Mouse (Mus musculus) CD4-positive, CD25-positive, alpha-beta regulatory T cell, adult 2 months (primary cell): ENCODE measurements around the gene Mllt6.
"Not testable (repeated sequence)": the region's sequence is repeated elsewhere in the genome, so short reads cannot be mapped to it uniquely, and the experiment has no call there.

ENCODE experiments used
- DNase-seq: peaks from one replicate; pipeline ENCODE4 v3.0.0-alpha.2; 2012; ENCODE audit warnings: low read depth, low spot score

Mllt6 gene

DNA sequence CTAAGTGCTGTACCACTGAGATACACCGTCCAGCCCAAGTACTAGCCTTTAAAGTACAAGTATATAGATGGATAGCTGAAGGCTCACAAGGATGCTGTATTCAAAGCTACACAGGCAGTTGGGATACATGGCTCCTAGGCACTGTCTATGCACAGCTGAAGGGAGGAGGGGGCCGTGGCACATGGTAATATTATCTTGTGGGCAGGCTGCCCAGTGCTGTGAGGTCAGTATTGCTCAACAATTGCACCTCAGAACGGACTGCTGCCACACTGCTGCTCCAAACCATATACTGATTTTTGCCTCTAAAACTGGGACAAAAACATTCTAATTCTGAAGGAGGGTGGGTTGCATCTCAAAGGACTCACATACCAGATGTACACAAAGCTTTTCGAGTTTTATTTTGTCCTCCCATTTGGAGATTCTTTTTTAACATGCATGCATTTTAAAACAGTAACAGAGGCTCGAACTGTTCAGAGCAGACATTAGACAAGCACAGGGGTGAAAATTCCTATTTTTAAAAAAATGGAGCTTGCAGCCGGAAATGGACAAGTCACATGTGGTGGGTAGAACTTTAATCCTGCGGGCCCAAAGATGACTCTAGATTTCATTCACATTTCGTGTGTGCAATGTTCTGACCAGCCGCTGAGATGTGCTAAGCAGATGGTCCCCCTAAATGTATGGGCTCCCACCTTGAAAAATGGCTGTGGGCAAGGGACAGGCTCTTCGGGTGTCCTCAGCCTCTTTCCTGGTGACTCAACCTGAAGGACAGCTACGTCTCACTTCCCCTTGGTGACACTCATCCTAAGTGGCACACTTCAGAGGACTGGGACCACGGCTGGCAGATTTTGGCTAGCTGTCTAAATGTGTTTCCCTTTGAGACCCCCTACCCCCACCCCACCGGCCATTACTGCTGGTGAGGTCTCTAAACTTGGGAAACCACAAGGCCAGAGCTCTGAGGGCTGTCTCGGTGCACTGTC, 51.9 kb downstream of the Mllt6 start:
- no peak for DNase-seq

GRCm38 (mm10) chr11:97716021-97716420, 52.8 kb downstream of the Mllt6 start:
- DNase-seq = no peak

GRCm38 (mm10) chr11:97717369-97718280, 54.4 kb downstream of the Mllt6 start:
- no peak for DNase-seq

DNA sequence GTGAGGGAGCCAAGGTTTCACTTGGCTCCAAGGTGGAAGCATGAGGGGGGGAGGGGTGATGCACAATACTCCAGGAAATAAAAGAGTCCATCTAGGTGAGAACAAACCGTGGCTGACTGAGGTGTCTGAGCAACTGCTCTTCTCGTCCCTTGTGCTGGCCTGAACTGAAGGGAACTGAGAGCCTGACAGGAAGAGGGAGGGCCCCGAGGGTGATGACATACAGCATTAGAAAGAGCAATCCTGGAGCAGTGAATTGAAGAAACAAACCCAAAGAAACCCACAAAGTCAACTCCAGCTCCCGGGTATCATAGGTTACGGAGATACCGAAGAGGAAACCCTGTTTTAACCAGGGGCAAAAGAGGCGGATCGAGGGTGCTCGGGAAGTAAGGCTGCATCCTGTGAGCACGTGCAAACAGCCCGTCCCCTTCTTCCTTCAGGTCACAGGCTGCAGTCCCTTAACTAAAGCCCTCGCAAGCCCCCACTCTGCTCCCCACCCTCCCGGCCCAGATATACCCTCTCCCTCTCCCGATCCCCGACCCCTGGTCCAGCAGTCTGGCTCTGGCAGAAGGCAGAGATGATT, 55.2 kb downstream of the Mllt6 start:
- DNase-seq = peak; percentile 31

GRCm38 (mm10) chr11:97719041-97719440, 55.8 kb downstream of the Mllt6 start:
- DNase-seq = peak; percentile 60

- no peak for DNase-seq
Observed at GRCm38 (mm10) chr11:97721338-97721737, 58.1 kb downstream of the Mllt6 start.

- DNase-seq = no peak
Observed at GRCm38 (mm10) chr11:97723709-97724108, 60.5 kb downstream of the Mllt6 start.

GRCm38 (mm10) chr11:97728311-97728710, 65.1 kb downstream of the Mllt6 start:
- DNase-seq = peak; percentile 82

GRCm38 (mm10) chr11:97728730-97729129, 65.5 kb downstream of the Mllt6 start:
- DNase-seq = peak; percentile 47

DNA sequence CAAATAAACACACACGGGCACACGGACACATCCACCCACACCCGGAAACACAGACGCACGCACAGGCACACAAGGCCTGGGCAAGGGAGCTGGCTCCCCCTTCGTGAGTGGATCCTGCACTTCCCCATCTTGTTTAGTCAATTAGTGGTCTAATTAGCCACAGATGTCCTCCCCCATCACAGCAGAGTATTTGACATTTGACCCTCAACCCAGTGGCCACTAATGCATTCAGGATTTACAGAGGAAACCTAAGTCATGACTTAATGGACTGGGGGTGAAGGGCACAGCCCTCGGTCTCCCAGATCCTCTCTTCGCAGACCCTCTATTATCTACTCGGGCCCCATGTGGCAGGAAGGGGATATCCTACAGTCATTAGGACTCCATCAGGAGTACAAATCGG, 70.5 kb downstream of the Mllt6 start:
- DNase-seq = no peak

GRCm38 (mm10) chr11:97734810-97735209, 71.6 kb downstream of the Mllt6 start:
- not testable (repeated sequence) for DNase-seq
